Mouse (Mus musculus) ES-CJ7 (cell line): ENCODE results near the gene Ccdc86.

Source experiments
- DNase-seq: peaks from one replicate; pipeline ENCODE4 v3.0.0; 2011; ENCODE audit warnings: low read depth, low spot score

Gene Ccdc86

DNA sequence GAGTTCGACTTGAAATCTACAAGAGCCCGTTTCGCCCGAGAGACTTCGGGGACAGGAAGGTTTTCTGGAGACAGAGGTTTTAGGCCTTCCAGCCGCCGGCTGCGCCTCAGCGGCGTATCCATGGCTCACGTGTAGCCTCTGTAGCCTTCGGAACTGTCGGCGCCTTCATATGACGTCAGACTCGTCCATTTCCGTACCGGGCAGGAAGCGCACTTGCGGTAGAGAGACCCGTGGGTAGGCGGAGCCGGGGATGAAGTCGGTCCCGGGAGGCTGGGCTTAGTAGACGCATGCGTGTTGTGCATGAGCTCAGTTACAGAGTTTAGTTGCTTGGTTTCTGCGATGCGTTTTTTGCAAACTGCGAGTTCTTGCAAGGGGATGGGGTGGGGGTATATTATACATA, at the start of gene Ccdc86:
TSS of gene Ccdc86 (minus strand) at position 155 of the 400 bp plus-strand sequence.
- DNase-seq, result peak; percentile 99

DNA sequence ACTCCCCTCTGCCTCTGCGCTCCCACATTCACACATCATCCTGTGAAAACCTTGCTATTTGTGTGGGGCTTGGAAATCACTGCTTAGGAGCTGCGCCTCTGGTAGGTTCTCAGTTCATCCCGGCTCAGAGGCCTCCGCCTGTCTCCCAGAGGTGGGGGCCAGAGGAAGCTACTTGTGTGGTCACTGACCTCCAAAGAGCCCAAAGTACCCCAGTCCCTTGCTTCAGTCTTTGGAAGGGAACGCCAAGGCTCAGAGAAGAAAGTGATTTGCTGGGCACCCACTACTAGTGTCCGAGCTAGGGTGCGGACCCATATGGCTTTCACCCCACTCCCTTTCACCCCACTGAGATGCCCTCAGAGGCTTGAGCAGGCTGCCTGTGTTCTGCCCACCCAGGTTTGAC, 44.1 kb upstream of the Ccdc86 start, which contains the start of gene Ms4a15:
TSS of gene Ms4a15 (minus strand) at position 101 of the 400 bp plus-strand sequence.
- no peak for DNase-seq

DNA sequence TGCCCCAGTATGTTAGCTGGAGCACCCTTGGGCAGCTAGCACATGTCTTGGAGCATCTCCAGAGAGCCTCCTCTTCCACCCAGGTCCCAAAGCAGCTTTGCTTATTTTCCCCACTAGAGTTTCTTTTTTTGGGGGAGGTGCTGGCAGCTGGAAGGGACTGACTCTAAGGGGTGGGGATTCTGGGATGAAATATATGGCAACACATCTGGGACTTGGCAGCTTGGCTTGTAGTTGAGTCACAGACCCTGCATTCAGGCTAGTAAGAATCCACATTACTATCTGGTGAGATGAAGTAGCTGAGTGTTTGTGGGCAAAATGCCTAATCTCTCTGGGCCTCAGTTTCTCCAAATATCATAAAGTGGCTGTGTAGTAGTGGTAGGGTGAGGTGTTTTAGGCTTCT, 42.8 kb upstream of the Ccdc86 start:
- no peak for DNase-seq

DNA sequence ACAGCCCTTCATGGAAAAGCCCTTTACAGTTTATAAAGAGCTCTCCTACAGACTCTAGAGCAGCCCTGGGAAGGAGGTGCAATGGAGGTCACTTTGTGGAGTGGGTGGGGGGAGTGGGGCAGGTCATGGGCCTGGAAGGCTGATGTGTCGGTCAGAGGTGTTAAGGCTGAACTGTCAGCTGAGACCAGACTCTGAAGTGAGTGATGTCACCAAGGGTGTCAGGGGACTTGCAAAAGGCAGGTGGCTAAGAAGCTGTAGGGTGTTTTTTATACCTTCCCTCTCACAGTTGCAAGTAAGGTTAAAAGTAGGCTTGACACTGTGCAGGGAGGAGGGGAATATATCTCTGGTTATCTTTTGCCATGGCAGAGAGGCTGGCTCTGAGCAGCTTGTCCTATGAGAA, 41.7 kb upstream of the Ccdc86 start:
- DNase-seq, result no peak

GRCm38 (mm10) chr19:10988563-10988962, 39.5 kb upstream of the Ccdc86 start:
- no peak for DNase-seq

DNA sequence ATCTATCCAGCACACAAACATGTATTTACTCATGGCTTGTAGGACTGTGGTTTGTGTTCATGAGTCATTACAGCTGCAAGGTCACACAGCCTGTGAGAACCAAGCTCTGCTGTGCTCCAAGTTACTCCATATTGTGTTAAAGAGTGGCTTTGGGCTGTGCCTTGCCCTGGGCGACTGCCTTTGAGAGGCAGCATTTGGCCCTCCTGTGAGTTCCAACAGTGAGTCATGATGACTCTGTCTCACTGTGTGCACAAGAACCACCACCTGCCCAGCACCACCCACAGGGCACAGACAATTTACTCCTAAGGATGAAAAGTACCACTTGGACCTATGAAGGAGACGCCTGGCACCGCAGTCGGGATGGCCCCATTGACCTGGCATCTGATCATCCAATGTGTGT, 36.8 kb upstream of the Ccdc86 start:
- no peak for DNase-seq

- DNase-seq, result peak; percentile 59
These were observed 35.5 kb upstream of the Ccdc86 start for GRCm38 (mm10) chr19:10984551-10984950.

DNA sequence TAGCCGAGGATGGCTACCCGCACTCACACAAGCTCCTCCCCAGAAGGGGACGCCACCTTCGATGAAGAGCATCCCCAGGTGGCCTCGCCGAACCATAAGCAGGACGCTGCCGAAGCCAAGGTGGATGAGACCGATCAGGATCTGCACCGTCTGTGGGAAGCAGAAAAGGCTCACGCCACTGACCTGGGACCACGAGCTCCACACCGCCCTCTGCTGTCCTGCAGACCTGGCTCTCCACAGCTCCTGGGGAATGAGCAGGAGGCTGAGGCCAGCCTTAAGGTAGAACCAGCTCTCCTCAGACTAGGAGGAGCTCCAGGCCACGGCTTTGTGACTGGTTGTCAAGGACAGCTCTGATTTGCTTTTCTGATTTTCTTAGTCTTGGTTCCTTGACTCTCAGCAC, 34.1 kb upstream of the Ccdc86 start:
- peak; percentile 73 for DNase-seq

- DNase-seq, result no peak
These were observed 31.1 kb upstream of the Ccdc86 start for GRCm38 (mm10) chr19:10980210-10980609.

- peak; percentile 90 for DNase-seq
These were observed 30.4 kb upstream of the Ccdc86 start for GRCm38 (mm10) chr19:10979184-10980168.

DNA sequence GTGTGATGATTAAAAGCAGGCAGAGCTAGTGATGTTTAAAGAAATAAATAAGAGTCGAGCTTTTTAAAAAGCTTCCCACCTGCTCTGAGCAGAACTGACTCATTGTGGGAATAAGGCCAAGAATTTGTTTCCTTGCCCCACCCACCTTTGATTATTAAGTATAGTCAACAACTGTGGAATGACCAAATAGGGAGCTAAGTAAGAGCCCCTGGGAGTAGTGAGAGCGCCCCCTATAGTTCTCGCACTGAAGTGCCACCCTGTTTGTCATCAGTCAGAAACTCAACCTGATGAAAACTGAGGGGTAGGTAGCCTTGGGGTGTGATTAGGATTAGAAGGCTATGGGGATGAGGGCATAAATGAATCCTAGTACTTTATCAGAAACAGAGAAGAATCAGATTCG, 27.3 kb upstream of the Ccdc86 start:
- peak; percentile 64 for DNase-seq

DNA sequence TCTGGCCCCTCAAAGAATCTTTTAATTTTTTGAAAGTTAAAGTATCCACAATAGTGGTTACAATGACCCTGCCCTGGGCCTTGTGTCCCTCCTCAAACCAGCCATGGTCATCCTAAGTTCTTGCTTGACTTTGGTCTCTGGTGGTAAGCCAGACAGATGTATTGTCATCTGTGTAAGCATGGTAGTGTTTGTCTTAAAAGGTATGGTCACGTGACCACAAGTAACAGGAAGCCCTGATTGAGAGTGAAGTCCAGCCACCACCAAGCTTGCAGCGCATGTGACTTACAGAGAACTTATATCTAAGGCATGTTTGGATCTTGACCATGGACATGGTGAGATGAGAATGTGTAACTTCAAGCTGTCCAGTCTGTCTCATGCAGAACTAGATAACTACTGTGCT, 26.1 kb upstream of the Ccdc86 start:
- DNase-seq, result no peak

GRCm38 (mm10) chr19:10974238-10974865, 25.3 kb upstream of the Ccdc86 start, which contains the start of gene Ms4a10:
Gene Ms4a10, minus strand, starts transcription at chr19:10974670.
- DNase-seq, result no peak

DNA sequence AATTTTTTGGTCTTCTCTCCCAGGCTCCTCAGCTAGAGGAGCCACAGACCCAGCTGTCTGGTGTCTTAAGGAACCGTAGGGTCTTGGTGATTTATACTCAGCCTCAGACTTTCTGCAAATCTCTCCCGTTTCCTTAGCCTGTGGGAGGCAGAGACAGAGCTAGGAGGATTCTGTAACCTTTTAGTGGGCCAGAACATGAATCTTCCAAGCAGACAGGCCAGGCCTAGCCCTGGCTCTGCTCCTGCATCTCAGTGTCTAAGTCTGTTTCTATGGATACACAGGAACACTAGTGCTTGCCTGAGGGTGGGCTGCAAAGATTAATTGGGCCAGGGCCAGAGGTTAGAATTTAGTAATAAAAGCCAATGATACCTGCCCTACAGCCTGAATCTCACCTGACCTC, 24.1 kb upstream of the Ccdc86 start:
- DNase-seq, result no peak

DNA sequence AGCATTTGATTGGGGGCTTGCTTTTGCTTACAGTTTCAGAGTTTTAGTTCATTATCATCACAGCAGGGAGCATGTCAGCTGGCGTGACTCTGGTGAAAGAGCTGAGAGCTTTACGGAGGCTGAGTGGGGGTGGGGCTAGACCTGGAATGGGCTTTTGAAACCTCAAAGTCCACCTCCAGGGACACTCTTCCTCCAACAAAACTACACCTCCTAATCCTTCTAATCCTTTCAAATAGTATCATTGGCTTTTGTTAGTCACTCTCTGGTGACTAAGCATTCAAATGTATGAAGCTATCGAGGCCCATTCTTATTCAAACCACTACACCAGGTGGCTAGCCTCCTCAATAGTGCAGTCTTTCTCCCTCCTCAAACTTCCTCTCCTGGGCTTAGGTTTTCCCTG, 23.6 kb upstream of the Ccdc86 start:
- DNase-seq, result peak; percentile 98

GRCm38 (mm10) chr19:10970457-10970856, 21.4 kb upstream of the Ccdc86 start:
- DNase-seq, result no peak

DNA sequence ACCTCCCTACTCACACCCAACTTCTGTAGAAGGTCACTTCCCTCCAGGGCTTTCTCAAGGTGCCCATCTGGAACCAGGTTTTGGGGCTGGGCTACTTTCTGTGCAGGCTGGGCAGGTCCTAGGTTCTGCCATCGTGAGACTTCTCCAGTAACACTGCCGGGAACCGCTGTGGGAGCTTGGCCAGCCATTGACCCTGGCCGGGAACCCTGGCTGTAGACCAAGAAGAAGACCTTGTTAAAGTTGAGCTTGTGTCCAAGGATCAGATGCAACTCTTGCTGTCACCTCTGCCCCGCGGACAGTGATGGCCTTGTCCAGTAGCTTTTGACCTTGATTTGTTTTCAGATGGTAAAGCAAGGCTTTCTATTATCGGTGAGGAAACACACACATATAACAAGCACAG, 19.5 kb upstream of the Ccdc86 start:
- DNase-seq, result no peak

- no peak for DNase-seq
These were observed 16.7 kb upstream of the Ccdc86 start for GRCm38 (mm10) chr19:10965721-10966120.

- DNase-seq, result no peak
These were observed 10.9 kb upstream of the Ccdc86 start for GRCm38 (mm10) chr19:10959978-10960346.

DNA sequence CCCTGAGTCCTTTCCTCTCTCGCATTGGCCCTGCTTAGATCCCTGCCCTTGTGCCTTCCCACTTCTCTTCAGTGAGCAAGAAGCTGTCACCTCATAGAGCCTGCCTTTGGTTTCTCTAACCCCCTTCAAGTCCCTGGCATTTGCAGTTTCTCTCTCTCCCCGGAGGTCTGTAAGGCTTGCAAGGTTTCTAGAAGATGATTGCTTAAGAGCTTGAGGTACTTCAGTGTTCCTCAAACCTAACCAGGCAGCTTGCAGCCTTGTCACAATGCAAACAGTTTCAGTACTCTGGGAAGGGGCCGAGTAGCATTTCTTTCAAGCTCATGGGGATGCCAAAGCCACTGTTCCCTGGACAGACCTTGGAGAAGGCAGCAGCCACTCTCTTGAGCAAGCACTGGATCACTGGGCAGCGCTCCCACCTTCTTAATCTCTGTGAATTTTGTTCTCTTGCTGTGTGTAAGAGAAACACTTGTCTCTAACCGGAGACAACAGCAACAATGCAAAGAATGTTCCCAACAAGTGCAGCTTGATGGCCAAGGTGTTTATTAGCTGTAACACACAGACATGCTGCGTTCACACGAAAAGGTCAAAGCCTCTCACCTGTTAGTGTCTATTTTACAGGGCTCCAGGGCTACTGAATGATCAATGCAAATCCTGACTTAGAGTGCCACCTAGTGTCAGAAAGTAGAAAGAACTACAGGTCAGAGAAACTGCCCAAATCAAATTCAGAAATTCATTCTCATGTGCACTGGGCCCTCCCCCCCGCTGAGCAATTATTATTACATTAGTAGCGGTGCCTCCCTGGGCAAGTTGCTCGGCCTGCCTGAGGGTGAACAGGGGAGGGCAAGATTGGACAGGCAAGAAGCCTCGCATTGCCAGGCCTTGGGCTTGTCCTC, 10.3 kb upstream of the Ccdc86 start:
- peak; percentile 70 for DNase-seq

DNA sequence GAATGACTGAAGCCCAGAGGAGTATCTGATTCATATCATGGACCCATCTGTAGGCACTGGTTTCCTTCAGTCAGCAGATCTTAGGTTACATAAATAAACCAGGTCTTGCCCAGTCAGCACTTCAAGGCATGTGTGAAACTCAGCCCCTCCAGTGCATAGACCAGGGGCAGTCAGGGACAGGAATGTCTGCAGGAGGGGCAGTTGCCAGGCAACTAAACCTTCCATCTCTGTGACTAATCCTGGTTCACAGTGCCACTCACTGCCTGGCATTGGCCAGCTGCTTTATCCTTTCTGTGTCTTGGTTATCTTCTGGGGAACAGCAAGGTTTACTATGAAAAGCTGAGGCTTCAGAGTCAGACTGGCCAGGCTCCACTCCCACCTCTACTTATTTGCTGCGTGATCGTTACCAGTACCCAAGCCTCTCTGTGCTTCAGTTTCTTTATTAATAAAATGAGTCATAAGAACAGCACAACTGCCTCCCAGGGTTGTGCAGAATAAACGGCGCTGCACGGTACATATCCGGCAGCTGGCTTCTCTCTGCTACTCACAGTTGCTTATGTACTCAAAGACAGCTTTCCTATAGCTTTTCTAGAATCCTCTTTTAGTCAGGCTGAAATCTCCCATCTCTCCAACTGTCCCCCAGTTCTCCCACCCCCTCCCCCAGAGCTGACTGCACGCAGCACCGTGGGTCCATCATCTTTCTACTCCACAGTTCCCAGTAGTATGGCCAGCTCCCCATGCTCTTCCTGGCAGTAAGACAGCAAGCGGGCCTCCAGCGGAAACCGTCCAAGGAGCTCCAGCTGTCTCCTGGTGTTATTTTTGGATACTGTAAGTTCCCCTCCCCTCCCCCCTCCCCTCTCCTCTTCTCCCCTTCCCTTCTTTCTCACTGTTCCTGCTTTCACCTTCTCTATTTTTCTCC, 3.2 kb upstream of the Ccdc86 start:
- DNase-seq, result no peak
